Mouse (Mus musculus): Measurements from ENCODE around the gene Smox. TPM values are rescaled to one million over a fixed set of nuclear protein-coding genes. Genes with fewer than 3 reads are reported as not detected.

The Smox gene
- polyA plus RNA-seq (2012; rRNA removed), result 14.1 and 28.7 TPM in 2 replicates

DNA sequence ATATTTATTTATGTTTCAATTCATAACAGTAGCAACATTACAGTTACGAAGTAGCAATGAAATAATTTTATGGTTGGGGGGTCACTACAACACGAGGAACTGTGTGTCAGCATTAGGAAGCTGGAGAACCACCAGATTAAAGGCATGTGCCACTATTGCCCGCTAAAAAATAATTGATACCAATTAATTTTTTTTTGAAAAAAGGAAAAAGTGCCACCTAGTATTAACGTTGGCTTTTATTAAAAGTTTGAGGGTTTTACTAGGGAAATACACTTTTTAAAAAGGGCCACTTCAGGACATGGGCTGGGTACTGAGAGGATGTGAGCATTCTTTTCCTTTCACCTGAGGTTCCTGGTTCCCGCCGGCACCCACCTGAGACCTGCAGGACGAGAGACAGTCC is at the start of gene Smox:
Gene Smox (plus strand): TSS at position 301 of the 400 bp plus-strand sequence.
- no peaks in the 10 kb centered on the region for H3K36me3 ChIP-seq (ENCODE audit: control insufficient read depth, insufficient read depth, low read length)
- WGBS, result 17% methylated on average over 7 of the region's 7 CpGs
- TF ChIP-seq CTCF (IDR thresholded peaks at IDR 0.05; ENCODE audit: extremely low read depth, insufficient read length, insufficient replicate concordance, low read depth, low read length), result no peak
- TF ChIP-seq POLR2A (IDR thresholded peaks at IDR 0.05; ENCODE audit: low read depth, low read length), result no peak
- no peaks in the 10 kb centered on the region for H3K27me3 ChIP-seq (ENCODE audit: control insufficient read depth, insufficient read depth, low read length)
- peaks cover 6% of the 10 kb centered on the region; the same call in 1 of the 2 replicates for H3K4me1 ChIP-seq (ENCODE audit: control insufficient read depth, insufficient read depth, insufficient read length, low read length)
- H3K27ac ChIP-seq (ENCODE audit: insufficient read depth, low read depth, low read length), result peak within 1 kb of the TSS; percentile 38; the same call in 1 of the 2 replicates
- peak within 1 kb of the TSS; percentile 96 for H3K4me3 ChIP-seq (ENCODE audit: low read depth, low read length)

DNA sequence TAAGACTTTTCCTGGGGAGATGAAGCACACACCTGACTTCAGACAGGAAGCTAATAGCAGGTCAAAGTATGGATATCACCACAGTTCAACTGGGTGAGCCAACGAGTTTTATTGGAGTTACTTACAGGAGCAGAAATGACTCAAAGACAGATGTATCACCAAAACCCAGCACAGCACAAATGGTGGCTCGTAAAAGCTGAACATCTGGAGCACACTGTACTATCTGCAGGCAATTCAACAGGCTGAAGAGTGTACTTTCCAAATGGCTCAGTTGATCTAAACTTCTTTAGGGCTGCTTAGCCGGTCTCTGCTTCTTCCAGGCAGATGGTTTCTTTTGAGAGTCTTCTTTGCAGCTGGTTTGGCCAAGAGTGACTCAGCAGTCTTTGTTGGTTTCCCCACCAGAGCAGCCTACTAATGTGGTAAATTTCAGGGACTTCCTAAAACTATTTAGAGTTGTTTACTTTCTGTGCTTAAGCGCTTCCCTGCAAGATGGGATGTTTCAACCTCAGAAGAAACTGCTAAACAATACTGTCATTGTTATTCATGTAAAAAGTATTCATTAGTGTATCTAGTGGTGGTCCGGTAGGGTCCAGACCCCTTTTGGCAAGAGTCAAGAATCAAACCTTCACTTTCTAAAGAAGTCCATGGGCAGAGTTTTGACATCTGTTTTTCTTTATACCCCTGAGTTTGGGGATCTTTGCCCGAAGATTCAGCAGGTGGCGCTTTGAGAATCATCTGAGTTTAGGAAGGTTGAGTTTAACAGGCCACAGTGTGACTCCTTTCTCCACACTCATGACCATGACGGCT is 48.0 kb upstream of the Smox start:
- WGBS, result 65% methylated on average over 8 of the region's 8 CpGs
- H3K27me3 ChIP-seq (ENCODE audit: control insufficient read depth, insufficient read depth, low read length), result no peaks in the 10 kb centered on the region
- no peak for TF ChIP-seq CTCF (IDR thresholded peaks at IDR 0.05; ENCODE audit: extremely low read depth, insufficient read length, insufficient replicate concordance, low read depth, low read length)
- TF ChIP-seq POLR2A (IDR thresholded peaks at IDR 0.05; ENCODE audit: low read depth, low read length), result no peak
- no peak overlapping the region for H3K4me3 ChIP-seq (ENCODE audit: low read depth, low read length)
- H3K36me3 ChIP-seq (ENCODE audit: control insufficient read depth, insufficient read depth, low read length), result no peaks in the 10 kb centered on the region
- H3K4me1 ChIP-seq (ENCODE audit: control insufficient read depth, insufficient read depth, insufficient read length, low read length), result peaks cover 4% of the 10 kb centered on the region; the same call in 1 of the 2 replicates
- H3K27ac ChIP-seq (ENCODE audit: insufficient read depth, low read depth, low read length), result no peak overlapping the region; the same call in 1 of the 2 replicates

DNA sequence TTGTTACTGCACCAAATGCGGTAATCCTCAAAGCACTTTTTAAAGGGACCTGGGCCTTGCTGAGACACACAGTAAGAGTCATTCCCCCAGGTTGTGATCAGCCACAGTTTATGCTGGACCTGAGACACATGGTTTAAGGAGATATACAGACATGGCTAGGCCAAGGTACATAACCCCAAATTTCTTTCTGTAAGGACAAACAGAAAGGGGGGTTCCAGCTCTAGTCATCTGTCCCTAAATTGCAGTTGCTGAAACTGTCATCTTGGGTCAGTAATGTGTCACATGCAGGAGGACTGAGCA is 47.5 kb upstream of the Smox start:
- Histone ChIP-seq H3K27me3 (ENCODE audit: control insufficient read depth, insufficient read depth, low read length) (no peaks in the 10 kb centered on the region), H3K4me1 (ENCODE audit: control insufficient read depth, insufficient read depth, insufficient read length, low read length) (peaks cover 4% of the 10 kb centered on the region; the same call in 1 of the 2 replicates), H3K36me3 (ENCODE audit: control insufficient read depth, insufficient read depth, low read length) (no peaks in the 10 kb centered on the region), H3K4me3 (ENCODE audit: low read depth, low read length) (no peak overlapping the region), H3K27ac (ENCODE audit: insufficient read depth, low read depth, low read length) (no peak overlapping the region)
- TF ChIP-seq CTCF (IDR thresholded peaks at IDR 0.05; ENCODE audit: extremely low read depth, insufficient read length, insufficient replicate concordance, low read depth, low read length) (no peak), POLR2A (IDR thresholded peaks at IDR 0.05; ENCODE audit: low read depth, low read length) (no peak)
- WGBS, result 85% methylated on average over 1 of the region's 1 CpGs

DNA sequence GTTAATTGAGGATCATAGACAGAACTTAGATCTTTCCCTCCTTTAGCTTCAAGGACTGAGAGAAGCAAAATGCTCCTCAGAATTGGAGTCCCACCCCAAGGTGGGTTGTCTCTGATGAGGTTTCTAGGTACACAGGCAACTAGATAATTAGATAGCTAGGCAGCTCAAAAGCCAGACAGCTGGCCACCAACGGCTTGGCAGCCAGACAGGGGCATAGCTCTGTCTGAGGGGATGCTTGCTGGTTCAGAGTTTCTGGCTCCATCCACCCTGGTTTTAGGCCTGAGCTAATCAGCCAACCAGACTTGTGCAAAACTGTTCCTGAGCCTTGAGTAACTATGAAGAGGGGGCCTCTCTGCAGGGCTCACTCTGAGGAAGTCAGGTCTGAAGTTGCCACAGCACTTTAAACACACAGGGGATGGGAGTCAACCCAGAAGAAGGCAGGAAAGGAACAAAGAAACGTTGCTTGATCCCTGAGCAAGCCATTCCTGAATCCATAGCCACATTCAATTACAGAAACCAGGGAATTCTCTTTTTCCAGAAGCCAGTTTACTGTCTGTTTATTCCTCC is 44.8 kb upstream of the Smox start:
- H3K27me3 ChIP-seq (ENCODE audit: control insufficient read depth, insufficient read depth, low read length), result no peaks in the 10 kb centered on the region
- no peak overlapping the region for H3K27ac ChIP-seq (ENCODE audit: insufficient read depth, low read depth, low read length)
- H3K4me1 ChIP-seq (ENCODE audit: control insufficient read depth, insufficient read depth, insufficient read length, low read length), result peaks cover 4% of the 10 kb centered on the region; the same call in 1 of the 2 replicates
- no peak overlapping the region for H3K4me3 ChIP-seq (ENCODE audit: low read depth, low read length)
- TF ChIP-seq POLR2A (IDR thresholded peaks at IDR 0.05; ENCODE audit: low read depth, low read length) (no peak), CTCF (IDR thresholded peaks at IDR 0.05; ENCODE audit: extremely low read depth, insufficient read length, insufficient replicate concordance, low read depth, low read length) (no peak)
- WGBS, result 41% methylated on average over 2 of the region's 2 CpGs
- H3K36me3 ChIP-seq (ENCODE audit: control insufficient read depth, insufficient read depth, low read length), result no peaks in the 10 kb centered on the region

DNA sequence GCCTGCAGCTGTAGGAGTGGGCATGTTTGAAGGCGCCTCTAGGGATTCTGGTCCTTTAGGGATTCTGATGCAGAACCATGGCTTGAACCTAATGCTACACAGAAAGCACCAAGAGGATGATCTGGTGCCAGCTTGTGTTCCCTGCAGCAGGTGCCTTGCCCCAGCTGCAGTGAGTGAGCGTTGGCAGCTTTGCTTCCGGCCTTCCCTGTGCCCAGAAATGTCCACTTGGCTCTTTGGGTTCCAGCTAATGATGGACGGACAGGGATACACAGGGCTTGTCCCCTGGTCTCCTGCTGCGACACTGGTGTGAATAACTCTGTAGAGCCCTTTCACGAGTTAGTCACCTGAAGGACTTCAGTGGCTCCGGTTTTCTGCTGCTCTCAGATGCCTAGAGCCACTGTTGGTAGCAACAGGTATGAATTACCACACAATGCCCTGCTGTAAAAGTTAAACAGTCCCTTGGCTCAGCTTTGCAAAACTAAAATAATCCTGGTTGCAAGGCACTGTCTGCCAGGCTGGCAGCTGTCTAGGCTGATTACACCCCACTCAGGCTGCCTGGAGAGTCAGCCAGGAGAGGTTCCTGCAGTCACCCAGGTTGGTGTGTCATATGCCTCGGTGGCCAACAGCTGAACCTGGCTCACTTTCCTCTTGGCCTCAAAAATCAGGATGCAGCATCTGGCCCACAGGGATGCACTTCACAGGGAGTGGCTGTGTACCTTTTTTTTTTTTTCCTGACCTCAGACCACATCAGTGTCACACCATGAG is 43.5 kb upstream of the Smox start:
- no peaks in the 10 kb centered on the region for H3K27me3 ChIP-seq (ENCODE audit: control insufficient read depth, insufficient read depth, low read length)
- H3K4me3 ChIP-seq (ENCODE audit: low read depth, low read length), result no peak overlapping the region
- TF ChIP-seq POLR2A (IDR thresholded peaks at IDR 0.05; ENCODE audit: low read depth, low read length) (no peak), CTCF (IDR thresholded peaks at IDR 0.05; ENCODE audit: extremely low read depth, insufficient read length, insufficient replicate concordance, low read depth, low read length) (no peak)
- H3K36me3 ChIP-seq (ENCODE audit: control insufficient read depth, insufficient read depth, low read length), result no peaks in the 10 kb centered on the region
- 77% methylated on average over 8 of the region's 8 CpGs for WGBS
- H3K27ac ChIP-seq (ENCODE audit: insufficient read depth, low read depth, low read length), result no peak overlapping the region
- H3K4me1 ChIP-seq (ENCODE audit: control insufficient read depth, insufficient read depth, insufficient read length, low read length), result peaks cover 1% of the 10 kb centered on the region; the same call in 1 of the 2 replicates

DNA sequence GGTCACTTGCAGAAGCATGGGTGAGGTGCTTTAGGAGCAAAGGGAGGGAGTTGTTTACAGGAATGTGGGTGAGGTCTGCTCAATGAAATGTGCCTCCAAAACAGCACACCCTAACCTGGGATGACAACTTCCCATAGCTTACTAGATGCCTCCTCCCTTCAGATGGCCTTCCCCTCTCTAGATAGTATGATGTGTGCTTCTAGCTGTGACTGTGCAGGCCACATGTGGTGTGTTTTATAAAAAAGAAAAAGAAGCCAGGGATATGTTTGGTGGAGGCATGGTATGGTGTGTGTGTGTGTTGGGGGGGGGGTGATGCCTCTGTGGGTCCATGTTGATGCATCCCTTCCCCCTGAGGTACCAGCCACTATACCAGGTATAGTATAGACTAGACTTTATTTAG is 42.9 kb upstream of the Smox start:
- no peak overlapping the region for H3K27ac ChIP-seq (ENCODE audit: insufficient read depth, low read depth, low read length)
- H3K4me1 ChIP-seq (ENCODE audit: control insufficient read depth, insufficient read depth, insufficient read length, low read length), result no peaks in the 10 kb centered on the region
- no peaks in the 10 kb centered on the region for H3K27me3 ChIP-seq (ENCODE audit: control insufficient read depth, insufficient read depth, low read length)
- no peaks in the 10 kb centered on the region for H3K36me3 ChIP-seq (ENCODE audit: control insufficient read depth, insufficient read depth, low read length)
- TF ChIP-seq CTCF (IDR thresholded peaks at IDR 0.05; ENCODE audit: extremely low read depth, insufficient read length, insufficient replicate concordance, low read depth, low read length) (no peak), POLR2A (IDR thresholded peaks at IDR 0.05; ENCODE audit: low read depth, low read length) (no peak)
- no peak overlapping the region for H3K4me3 ChIP-seq (ENCODE audit: low read depth, low read length)

DNA sequence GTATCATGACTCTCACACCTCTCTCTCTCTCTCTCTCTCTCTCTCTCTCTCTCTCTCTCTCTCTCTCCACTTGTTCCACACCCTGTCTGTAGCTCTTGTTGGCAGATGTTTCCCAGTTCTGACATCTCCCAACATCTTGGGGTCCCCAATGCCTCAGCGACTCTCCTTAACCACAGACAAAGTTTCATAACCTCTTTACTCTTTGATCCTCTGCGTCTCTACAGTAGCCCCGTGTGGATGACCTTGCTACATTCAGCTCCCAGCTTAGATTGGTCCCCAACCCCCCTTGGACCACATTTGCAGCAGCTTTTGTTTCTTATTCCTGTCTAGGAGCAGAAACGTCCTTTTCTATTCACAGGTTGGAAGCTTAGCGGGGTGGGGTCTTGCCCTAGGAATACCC is 41.6 kb upstream of the Smox start:
- no peaks in the 10 kb centered on the region for H3K36me3 ChIP-seq (ENCODE audit: control insufficient read depth, insufficient read depth, low read length)
- H3K27me3 ChIP-seq (ENCODE audit: control insufficient read depth, insufficient read depth, low read length), result no peaks in the 10 kb centered on the region
- no peaks in the 10 kb centered on the region for H3K4me1 ChIP-seq (ENCODE audit: control insufficient read depth, insufficient read depth, insufficient read length, low read length)
- H3K27ac ChIP-seq (ENCODE audit: insufficient read depth, low read depth, low read length), result no peak overlapping the region
- WGBS, result 59% methylated on average over 5 of the region's 5 CpGs
- no peak overlapping the region for H3K4me3 ChIP-seq (ENCODE audit: low read depth, low read length)
- TF ChIP-seq POLR2A (IDR thresholded peaks at IDR 0.05; ENCODE audit: low read depth, low read length) (no peak), CTCF (IDR thresholded peaks at IDR 0.05; ENCODE audit: extremely low read depth, insufficient read length, insufficient replicate concordance, low read depth, low read length) (no peak)

Data from small intestine, adult 2 months (tissue).